Mouse (Mus musculus): ENCODE measurements at regions not wholly inside any gene's neighbourhood (a gene's known extent, or its start where the extent isn't known, plus 50 kb on each side); places are given as distances from the start of the nearest gene placed in this dataset.

- Histone ChIP-seq H3K4me1 (ENCODE audit: control insufficient read depth, insufficient read depth, low read length) (no peaks in the 10 kb centered on the region), H3K9me3 (ENCODE audit: control insufficient read depth, low read length) (no peaks in the 10 kb centered on the region), H3K27ac (ENCODE audit: low read depth, low read length) (no peak overlapping the region), H3K27me3 (ENCODE audit: control insufficient read depth, insufficient read depth, low read length) (no peaks in the 10 kb centered on the region), H3K36me3 (ENCODE audit: control insufficient read depth, insufficient read depth, low read length) (no peaks in the 10 kb centered on the region), H3K4me2 (replicated peaks; ENCODE audit: low read depth, low read length) (no peak overlapping the region), H3K4me3 (ENCODE audit: low read length) (no peak overlapping the region), H3K9ac (ENCODE audit: low read depth, low read length) (no peak overlapping the region)
- WGBS, result 84% methylated on average over 3 of the region's 3 CpGs
- no peak for ATAC-seq (ENCODE audit: low FRiP score, low TSS enrichment)
Measured at GRCm38 (mm10) chr3:137078600-137078975, 262.3 kb upstream of the Emcn start.

GRCm38 (mm10) chr3:137086896-137087295 lies 254.0 kb upstream of the Emcn start:
- Histone ChIP-seq H3K27me3 (ENCODE audit: control insufficient read depth, insufficient read depth, low read length) (no peaks in the 10 kb centered on the region), H3K4me2 (replicated peaks; ENCODE audit: low read depth, low read length) (no peak overlapping the region), H3K36me3 (ENCODE audit: control insufficient read depth, insufficient read depth, low read length) (no peaks in the 10 kb centered on the region), H3K9me3 (ENCODE audit: control insufficient read depth, low read length) (peaks cover 3% of the 10 kb centered on the region; the same call in 1 of the 2 replicates), H3K9ac (ENCODE audit: low read depth, low read length) (no peak overlapping the region), H3K27ac (ENCODE audit: low read depth, low read length) (no peak overlapping the region), H3K4me1 (ENCODE audit: control insufficient read depth, insufficient read depth, low read length) (no peaks in the 10 kb centered on the region), H3K4me3 (ENCODE audit: low read length) (no peak overlapping the region)
- WGBS, result 81% methylated on average over 8 of the region's 8 CpGs
- ATAC-seq (ENCODE audit: low FRiP score, low TSS enrichment), result no peak

- H3K4me2 ChIP-seq (replicated peaks; ENCODE audit: low read depth, low read length), result no peak overlapping the region
- no peaks in the 10 kb centered on the region for H3K4me1 ChIP-seq (ENCODE audit: control insufficient read depth, insufficient read depth, low read length)
- H3K27ac ChIP-seq (ENCODE audit: low read depth, low read length), result no peak overlapping the region
- no peaks in the 10 kb centered on the region for H3K36me3 ChIP-seq (ENCODE audit: control insufficient read depth, insufficient read depth, low read length)
- 64% methylated on average over 4 of the region's 4 CpGs for WGBS
- no peak overlapping the region for H3K4me3 ChIP-seq (ENCODE audit: low read length)
- H3K9ac ChIP-seq (ENCODE audit: low read depth, low read length), result no peak overlapping the region
- H3K27me3 ChIP-seq (ENCODE audit: control insufficient read depth, insufficient read depth, low read length), result no peaks in the 10 kb centered on the region
- H3K9me3 ChIP-seq (ENCODE audit: control insufficient read depth, low read length), result no peaks in the 10 kb centered on the region
- no peak for ATAC-seq (ENCODE audit: low FRiP score, low TSS enrichment)
Measured at GRCm38 (mm10) chr3:137100627-137101404, 240.1 kb upstream of the Emcn start.

GRCm38 (mm10) chr3:137105930-137106329 lies 234.9 kb upstream of the Emcn start:
- 84% methylated on average over 1 of the region's 1 CpGs for WGBS
- H3K36me3 ChIP-seq (ENCODE audit: control insufficient read depth, insufficient read depth, low read length), result no peaks in the 10 kb centered on the region
- H3K4me1 ChIP-seq (ENCODE audit: control insufficient read depth, insufficient read depth, low read length), result no peaks in the 10 kb centered on the region
- H3K27ac ChIP-seq (ENCODE audit: low read depth, low read length), result no peak overlapping the region
- H3K27me3 ChIP-seq (ENCODE audit: control insufficient read depth, insufficient read depth, low read length), result no peaks in the 10 kb centered on the region
- H3K9me3 ChIP-seq (ENCODE audit: control insufficient read depth, low read length), result no peaks in the 10 kb centered on the region
- H3K9ac ChIP-seq (ENCODE audit: low read depth, low read length), result no peak overlapping the region
- no peak for ATAC-seq (ENCODE audit: low FRiP score, low TSS enrichment)
- no peak overlapping the region for H3K4me2 ChIP-seq (replicated peaks; ENCODE audit: low read depth, low read length)
- H3K4me3 ChIP-seq (ENCODE audit: low read length), result no peak overlapping the region

GRCm38 (mm10) chr3:137108197-137108596 lies 232.7 kb upstream of the Emcn start:
- no peaks in the 10 kb centered on the region for H3K4me1 ChIP-seq (ENCODE audit: control insufficient read depth, insufficient read depth, low read length)
- WGBS, result 95% methylated on average over 2 of the region's 2 CpGs
- H3K27ac ChIP-seq (ENCODE audit: low read depth, low read length), result no peak overlapping the region
- no peaks in the 10 kb centered on the region for H3K9me3 ChIP-seq (ENCODE audit: control insufficient read depth, low read length)
- no peaks in the 10 kb centered on the region for H3K36me3 ChIP-seq (ENCODE audit: control insufficient read depth, insufficient read depth, low read length)
- ATAC-seq (ENCODE audit: low FRiP score, low TSS enrichment), result no peak
- H3K4me3 ChIP-seq (ENCODE audit: low read length), result no peak overlapping the region
- H3K9ac ChIP-seq (ENCODE audit: low read depth, low read length), result no peak overlapping the region
- H3K27me3 ChIP-seq (ENCODE audit: control insufficient read depth, insufficient read depth, low read length), result no peaks in the 10 kb centered on the region
- H3K4me2 ChIP-seq (replicated peaks; ENCODE audit: low read depth, low read length), result no peak overlapping the region

- H3K27me3 ChIP-seq (ENCODE audit: control insufficient read depth, insufficient read depth, low read length), result no peaks in the 10 kb centered on the region
- H3K4me2 ChIP-seq (replicated peaks; ENCODE audit: low read depth, low read length), result no peak overlapping the region
- 87% methylated on average over 9 of the region's 9 CpGs for WGBS
- no peaks in the 10 kb centered on the region for H3K9me3 ChIP-seq (ENCODE audit: control insufficient read depth, low read length)
- H3K4me3 ChIP-seq (ENCODE audit: low read length), result no peak overlapping the region
- no peak overlapping the region for H3K27ac ChIP-seq (ENCODE audit: low read depth, low read length)
- ATAC-seq (ENCODE audit: low FRiP score, low TSS enrichment), result no peak
- H3K9ac ChIP-seq (ENCODE audit: low read depth, low read length), result no peak overlapping the region
- H3K36me3 ChIP-seq (ENCODE audit: control insufficient read depth, insufficient read depth, low read length), result no peaks in the 10 kb centered on the region
- no peaks in the 10 kb centered on the region for H3K4me1 ChIP-seq (ENCODE audit: control insufficient read depth, insufficient read depth, low read length)
Measured at GRCm38 (mm10) chr3:137109786-137110185, 231.1 kb upstream of the Emcn start.

GRCm38 (mm10) chr3:137110485-137110884 lies 230.4 kb upstream of the Emcn start:
- 77% methylated on average over 4 of the region's 4 CpGs for WGBS
- Histone ChIP-seq H3K36me3 (ENCODE audit: control insufficient read depth, insufficient read depth, low read length) (no peaks in the 10 kb centered on the region), H3K4me3 (ENCODE audit: low read length) (no peak overlapping the region), H3K27me3 (ENCODE audit: control insufficient read depth, insufficient read depth, low read length) (no peaks in the 10 kb centered on the region), H3K9me3 (ENCODE audit: control insufficient read depth, low read length) (no peaks in the 10 kb centered on the region), H3K9ac (ENCODE audit: low read depth, low read length) (no peak overlapping the region), H3K4me1 (ENCODE audit: control insufficient read depth, insufficient read depth, low read length) (no peaks in the 10 kb centered on the region), H3K27ac (ENCODE audit: low read depth, low read length) (no peak overlapping the region), H3K4me2 (replicated peaks; ENCODE audit: low read depth, low read length) (no peak overlapping the region)
- no peak for ATAC-seq (ENCODE audit: low FRiP score, low TSS enrichment)

GRCm38 (mm10) chr3:137129967-137130366 lies 210.9 kb upstream of the Emcn start:
- H3K4me1 ChIP-seq (ENCODE audit: control insufficient read depth, insufficient read depth, low read length), result no peaks in the 10 kb centered on the region
- no peak overlapping the region for H3K4me3 ChIP-seq (ENCODE audit: low read length)
- H3K4me2 ChIP-seq (replicated peaks; ENCODE audit: low read depth, low read length), result no peak overlapping the region
- no peak overlapping the region for H3K27ac ChIP-seq (ENCODE audit: low read depth, low read length)
- no peaks in the 10 kb centered on the region for H3K36me3 ChIP-seq (ENCODE audit: control insufficient read depth, insufficient read depth, low read length)
- no peak overlapping the region for H3K9ac ChIP-seq (ENCODE audit: low read depth, low read length)
- no peak for ATAC-seq (ENCODE audit: low FRiP score, low TSS enrichment)
- 91% methylated on average over 4 of the region's 4 CpGs for whole genome bisulfite sequencing
- no peaks in the 10 kb centered on the region for H3K9me3 ChIP-seq (ENCODE audit: control insufficient read depth, low read length)
- no peaks in the 10 kb centered on the region for H3K27me3 ChIP-seq (ENCODE audit: control insufficient read depth, insufficient read depth, low read length)

- Histone ChIP-seq H3K9ac (ENCODE audit: low read depth, low read length) (no peak overlapping the region), H3K27me3 (ENCODE audit: control insufficient read depth, insufficient read depth, low read length) (no peaks in the 10 kb centered on the region), H3K36me3 (ENCODE audit: control insufficient read depth, insufficient read depth, low read length) (no peaks in the 10 kb centered on the region), H3K4me3 (ENCODE audit: low read length) (no peak overlapping the region), H3K9me3 (ENCODE audit: control insufficient read depth, low read length) (no peaks in the 10 kb centered on the region), H3K4me1 (ENCODE audit: control insufficient read depth, insufficient read depth, low read length) (no peaks in the 10 kb centered on the region), H3K4me2 (replicated peaks; ENCODE audit: low read depth, low read length) (no peak overlapping the region), H3K27ac (ENCODE audit: low read depth, low read length) (no peak overlapping the region)
- WGBS, result 40% methylated on average over 3 of the region's 3 CpGs
- ATAC-seq (ENCODE audit: low FRiP score, low TSS enrichment), result peak; percentile 62; the same call in 1 of the 2 replicates
Measured at GRCm38 (mm10) chr3:137142041-137142440, 198.8 kb upstream of the Emcn start.
